Mouse (Mus musculus): ENCODE data around the gene Arfgap3.
A peak's percentile ranks its signal among the peaks of the same experiment; 100 is the strongest.
"Not testable (repeated sequence)": the region's sequence is repeated elsewhere in the genome, so short reads cannot be mapped to it uniquely, and the experiment has no call there.

Gene Arfgap3

DNA sequence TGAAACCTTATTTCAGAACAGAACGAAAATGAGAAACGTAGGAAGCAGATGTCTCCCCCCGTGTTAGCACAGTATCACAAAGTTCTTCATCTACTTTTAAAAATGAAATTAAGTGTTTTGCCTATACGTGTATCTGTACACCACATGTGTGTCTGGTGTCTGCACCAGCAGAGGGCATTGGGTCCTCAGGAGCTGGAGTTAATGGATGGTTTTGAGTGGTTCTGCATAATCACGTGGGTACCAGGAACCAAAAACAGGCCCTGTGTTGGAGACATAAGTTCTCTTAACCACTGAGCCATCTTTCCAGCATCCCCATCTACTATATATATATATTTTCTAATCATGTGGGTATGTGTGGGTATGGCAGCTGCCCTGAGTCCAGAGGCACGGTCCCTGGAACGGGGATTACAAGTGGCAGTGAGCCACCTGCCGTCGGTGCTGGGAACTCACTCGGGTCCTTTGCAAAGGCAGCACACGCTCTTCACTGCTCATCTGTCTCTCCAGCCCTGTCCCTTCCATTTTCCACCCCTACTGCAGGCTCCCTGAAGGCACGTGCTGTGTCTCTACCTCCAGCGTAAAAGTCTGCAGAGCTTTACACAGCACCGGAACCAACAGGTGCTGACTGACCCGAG, 4.0 kb downstream of the Arfgap3 start:
- DNase-seq (ENCODE audit: low read depth), result no peak

DNA sequence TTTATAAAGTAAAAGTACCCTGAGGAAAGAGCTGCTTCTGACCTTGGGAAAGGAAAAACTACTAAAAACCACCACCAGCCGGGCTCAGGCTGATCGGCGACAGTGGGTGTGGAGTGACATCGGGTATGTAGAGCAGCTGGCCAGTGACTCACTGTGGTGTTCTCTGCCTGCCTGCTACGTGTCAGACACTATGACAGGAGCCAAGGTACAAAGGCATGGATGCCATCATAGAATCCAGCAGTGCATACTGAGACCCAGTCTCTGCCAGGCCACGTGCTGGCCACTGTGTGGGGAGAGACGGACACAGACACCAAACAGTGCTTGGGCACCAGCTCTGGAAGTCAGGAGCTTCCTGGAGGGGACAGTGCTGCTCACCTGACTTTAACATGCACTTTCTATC, 5.1 kb downstream of the Arfgap3 start:
- DNase-seq (ENCODE audit: low read depth), result no peak

DNA sequence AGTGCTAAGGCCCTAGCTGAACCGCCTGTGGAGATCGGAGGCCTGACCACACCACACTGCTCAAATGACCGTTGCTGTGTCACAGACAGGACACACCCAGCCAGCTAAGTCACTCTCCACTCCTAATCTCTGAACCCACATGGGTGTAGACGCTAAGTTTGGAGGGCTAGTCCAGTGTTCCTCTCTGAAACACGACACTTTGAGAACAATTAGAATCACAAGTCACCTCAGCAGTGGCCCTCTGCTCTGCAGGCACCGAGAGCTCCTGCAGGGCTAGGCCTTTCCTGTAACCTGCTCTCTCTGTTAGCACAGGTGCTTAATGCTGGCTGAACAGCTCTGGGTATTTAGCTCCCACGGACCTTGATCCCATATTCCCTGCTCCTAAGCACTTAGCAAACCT, 5.9 kb downstream of the Arfgap3 start:
- no peak for DNase-seq (ENCODE audit: low read depth)

DNA sequence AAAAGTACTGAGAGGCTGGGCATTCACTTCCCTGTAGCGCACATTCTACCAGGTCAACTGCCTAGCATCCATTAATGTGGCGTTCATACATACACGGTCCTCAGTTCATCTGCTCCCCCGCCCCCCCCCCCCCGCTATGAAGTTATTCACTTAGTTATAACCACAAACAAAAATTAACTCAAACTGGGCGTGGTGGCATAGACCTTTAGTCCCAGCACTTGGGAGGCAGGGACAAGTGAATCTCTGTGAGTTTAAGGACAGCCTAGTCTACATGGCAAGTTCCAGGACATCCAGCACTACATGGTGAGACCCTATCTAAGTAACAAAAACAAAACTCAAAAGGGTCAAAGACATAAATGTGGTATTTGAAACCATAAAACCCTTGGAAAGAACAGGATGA, 11.1 kb downstream of the Arfgap3 start:
- no peak for DNase-seq (ENCODE audit: low read depth)

DNA sequence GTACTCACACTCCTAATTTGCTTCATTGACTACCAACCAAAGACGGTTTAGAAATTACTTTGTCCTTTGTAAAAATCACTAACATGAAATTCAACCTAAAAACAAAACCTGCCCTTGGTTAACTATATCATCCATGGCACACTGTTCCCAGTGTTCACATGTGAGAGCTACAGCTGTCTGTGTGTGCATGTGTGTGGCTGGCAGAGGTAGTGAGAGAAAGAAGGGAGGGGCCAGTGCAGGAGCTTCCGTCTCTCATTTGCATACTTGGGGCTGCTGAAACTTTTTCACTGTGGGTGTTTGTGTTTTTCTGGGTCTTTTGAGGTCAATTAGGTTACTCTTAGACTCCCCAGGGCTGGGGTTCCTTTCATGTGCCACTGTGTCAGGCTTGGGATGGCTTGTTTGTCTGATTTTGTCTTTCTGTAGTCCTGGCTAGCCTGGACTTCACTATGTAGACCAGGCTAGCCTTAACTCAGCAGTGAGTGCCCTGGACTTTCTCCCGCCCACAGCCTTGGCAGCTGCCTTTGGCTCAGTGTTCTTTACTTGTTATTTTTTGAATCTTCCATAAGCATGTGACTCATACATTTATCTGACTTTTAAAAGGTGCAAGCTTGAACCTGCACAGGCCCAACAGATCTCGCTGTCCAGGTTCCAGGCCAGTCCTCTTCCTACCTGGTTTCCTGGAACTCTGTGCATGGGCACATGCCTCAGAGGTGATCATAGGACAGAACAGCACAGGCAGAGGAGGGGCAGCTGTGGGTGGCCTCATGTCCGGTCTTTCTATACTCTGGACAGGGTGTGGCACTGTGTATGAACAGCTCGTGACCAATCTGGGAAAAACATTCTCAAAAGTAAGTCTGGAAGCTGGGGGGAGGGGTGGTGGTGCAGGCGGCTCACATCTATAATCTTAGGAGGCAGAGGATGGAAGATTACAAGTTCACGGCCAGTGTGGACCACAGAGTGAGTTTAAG, 11.9 kb downstream of the Arfgap3 start:
- no peak for DNase-seq (ENCODE audit: low read depth)

DNA sequence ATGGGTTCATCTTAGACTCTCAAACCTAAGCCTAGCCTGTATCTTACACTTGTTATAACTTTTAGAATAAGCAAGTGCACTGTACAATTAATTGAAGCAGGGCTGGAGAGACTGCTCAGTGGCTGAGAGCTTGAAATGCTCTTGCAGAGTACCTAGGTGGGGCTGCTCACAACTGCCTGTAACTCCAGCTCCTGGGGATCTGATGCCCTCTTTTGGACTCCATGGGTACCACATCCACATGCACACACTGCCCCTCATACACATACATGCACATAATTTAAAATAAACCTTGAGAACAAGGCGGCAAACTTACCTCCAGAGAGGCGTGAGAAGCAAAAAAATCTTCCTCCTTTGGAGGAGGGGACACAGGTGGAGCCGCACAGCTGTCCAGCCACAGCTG, 17.7 kb downstream of the Arfgap3 start:
- no peak for DNase-seq (ENCODE audit: low read depth)

DNA sequence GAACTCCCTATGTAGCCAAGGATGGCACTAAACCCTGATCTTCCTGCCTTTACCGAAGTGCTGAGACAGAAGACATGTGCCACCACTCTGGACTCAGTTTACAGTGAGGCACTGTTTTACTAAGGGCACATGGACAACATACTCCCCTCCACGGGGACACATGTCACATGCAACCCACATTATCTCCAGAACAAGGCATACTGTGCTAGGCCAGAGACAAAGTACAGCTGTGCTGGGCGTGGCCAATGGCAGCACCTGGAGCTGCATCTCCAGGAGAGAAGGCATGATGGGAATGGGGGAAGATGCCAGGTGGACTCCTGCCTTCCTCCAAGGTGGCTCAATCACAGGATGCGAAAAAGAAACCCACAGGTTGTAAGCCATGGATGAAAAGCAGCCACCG, 21.1 kb downstream of the Arfgap3 start:
- DNase-seq (ENCODE audit: low read depth), result no peak

DNA sequence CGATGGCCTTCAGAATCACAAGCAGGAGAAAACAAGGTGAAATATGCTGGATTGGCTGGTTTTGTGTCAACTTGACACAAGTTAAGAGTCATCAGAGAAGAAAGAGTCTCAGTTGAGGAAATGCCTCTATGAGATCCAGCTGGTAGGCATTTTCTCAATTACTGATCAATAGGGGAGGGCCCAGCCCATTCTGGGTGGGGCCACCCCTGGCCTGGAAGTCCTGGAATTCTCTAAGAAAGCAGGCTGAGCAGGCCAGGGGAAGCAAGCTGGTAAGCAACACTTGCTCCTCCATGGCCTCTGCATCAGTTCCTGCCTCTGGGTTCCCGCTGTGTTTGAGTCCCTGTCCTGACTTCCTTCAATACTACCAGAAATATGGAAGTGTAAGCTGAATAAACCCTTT, 27.0 kb downstream of the Arfgap3 start:
- no peak for DNase-seq (ENCODE audit: low read depth)

DNA sequence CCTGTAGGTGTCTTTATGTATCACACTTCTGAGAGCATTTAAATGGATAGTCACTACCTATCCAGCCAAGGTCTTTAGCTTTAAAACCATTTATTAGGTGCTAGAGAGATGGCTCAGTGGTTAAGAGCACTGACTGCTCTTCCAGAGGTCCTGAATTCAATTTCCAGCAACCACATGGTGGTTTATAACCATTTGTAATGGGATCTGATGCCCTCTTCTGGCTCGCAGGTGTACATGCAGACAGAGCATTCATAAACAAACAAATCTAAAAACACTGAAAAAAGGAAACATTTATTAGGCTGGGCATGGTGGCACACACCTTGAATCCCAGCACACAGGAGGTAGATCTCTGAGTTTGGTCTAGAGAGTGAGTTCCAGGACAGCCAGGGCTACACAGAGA, 35.1 kb downstream of the Arfgap3 start:
- DNase-seq (ENCODE audit: low read depth), result no peak

DNA sequence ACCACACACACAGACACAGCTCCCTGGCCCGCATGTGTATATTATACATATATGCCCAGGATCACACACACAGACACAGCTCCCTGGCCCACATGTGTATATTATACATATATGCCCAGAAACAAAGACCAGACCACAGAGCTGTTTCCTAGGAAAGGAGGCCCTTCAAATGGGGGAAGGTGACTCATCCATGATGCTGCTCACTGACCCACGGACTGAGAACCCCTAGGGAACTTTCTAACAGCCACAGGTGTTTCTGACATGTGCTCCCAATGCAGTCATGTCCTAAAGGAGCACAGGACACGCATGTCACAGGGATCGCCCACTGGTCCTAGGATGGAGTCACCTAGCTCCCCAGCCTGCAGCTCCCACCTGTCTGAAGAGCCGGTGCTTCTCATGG, 40.2 kb downstream of the Arfgap3 start:
- DNase-seq (ENCODE audit: low read depth), result no peak

DNA sequence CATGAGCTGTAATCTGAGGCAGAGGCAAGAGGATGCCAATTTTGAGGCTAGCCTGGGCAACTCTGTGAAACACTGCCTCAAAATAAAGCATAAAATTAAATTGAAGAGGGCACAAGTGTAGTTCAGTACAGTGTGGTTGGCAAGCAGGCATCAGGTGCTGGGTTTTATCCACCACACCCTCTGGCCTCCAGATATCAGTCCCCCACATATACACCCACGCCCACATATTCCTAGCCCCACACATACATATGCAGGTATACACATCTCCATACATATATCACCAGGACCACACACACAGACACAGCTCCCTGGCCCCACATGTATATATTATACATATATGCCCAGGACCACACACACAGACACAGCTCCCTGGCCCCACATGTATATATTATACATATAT, 41.3 kb downstream of the Arfgap3 start:
- DNase-seq (ENCODE audit: low read depth), result not testable (repeated sequence)

DNA sequence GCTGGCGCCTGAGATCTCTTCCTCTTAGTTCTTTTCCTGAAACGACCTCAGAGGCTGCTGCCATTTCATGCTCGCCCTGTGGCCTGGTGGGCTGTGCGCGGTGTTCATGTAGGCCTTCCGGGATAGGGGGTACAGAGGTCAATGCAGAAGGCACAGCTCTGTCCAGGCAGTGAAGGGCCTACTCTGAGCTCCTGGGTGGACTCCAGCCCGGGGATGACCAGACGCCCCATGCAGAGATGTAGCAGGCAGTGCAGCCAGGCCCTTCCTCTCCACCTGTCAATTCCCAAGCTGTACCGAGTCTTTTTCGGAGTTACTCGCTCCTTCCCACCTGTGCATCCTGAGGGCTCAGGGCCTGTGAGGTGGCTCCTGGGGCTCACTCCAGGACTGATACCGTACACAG, 43.9 kb downstream of the Arfgap3 start:
- DNase-seq (ENCODE audit: low read depth), result no peak

DNA sequence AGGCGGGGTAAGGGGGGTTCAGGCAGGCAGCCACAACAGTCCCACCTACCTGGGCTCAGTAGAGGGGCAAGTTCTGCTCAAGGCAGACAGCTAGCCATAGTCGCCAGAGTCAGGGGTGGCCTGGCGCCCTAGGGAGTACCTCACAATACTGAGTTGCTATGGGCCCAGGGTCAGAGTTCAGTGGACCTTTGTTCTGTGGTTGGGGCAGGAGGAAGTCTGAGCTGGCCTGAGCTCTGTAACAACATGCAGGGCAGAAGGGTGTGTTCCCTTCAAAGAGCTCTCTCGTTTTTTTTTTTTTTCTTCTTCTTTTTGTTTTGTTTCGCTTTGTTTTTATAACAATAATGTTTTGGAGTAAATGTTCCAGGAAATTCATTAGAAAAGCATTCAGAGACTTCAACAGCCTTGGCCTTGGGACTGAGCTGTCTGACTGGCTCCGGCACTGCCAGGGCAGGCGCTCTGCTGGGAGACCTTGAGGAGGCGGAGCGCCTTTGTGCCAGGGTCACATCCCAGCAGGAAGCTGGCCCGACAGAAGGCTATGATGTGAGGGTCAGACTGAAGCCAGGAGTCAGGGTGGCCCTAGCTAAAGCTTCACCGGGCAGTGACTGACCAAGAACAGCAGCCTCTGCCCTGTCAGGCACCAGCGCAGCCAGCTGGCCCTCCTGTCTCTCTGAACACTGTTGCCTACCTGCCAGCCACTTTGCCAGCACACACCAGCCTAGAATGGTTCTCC, 44.7 kb downstream of the Arfgap3 start:
- DNase-seq (ENCODE audit: low read depth), result no peak

DNA sequence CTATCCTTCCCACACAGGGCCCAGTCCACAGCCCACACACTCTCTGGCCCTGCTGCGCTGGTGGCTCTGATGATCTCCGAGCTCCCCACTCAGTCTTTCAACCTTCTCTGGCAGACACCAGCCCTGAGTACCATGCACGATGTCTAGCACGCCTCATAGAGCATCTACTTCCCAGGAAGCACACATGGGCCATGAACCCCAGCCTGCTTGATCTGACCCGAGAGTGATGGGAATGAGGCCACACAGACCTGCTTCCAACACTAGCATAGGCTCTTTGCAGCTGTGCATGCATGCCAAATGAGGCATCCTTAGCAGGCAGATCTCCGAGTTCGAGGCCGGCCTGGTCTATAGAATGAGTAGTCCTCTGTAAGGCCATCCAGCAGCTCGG, 45.2 kb downstream of the Arfgap3 start:
- DNase-seq (ENCODE audit: low read depth), result no peak

DNA sequence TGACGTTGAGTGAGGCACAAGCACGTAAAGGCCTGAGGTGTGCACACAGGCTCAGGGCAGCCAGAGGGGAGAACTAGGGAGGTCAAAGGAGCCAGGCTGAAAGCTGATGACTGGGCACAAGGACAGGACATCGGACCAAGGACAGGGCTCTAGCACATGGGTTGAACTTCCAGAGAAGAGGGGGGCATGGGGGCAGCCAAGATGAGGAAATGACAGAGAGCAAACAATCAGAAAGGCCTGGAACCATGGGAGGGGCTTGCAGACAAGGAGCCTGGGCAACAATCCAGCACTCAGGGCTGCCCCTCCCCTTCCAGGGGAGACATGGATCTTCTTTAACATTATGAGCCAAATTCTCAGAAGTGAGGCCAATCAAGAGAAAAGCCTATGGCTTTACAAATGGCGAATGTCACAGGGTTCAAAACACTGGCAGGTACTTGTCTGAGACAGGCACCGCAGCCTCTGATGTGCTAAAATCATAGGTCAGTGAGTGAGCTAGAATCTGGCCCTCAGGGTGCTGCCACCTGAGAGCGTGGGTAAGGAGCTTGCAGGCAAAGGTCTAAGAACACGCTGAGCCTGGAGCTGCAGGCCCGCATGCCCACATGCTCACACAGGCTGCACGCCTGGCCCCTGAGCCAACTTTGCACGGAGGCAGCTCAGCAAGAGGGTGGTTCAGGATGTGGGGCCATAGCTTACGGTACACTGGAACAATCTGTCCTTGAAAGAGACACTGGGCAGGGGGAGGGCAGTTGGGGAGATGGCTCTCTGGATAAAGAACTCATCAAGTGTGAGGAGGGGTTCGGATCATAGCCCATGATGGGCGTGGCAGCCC, 46.2 kb downstream of the Arfgap3 start:
- DNase-seq (ENCODE audit: low read depth), result no peak

DNA sequence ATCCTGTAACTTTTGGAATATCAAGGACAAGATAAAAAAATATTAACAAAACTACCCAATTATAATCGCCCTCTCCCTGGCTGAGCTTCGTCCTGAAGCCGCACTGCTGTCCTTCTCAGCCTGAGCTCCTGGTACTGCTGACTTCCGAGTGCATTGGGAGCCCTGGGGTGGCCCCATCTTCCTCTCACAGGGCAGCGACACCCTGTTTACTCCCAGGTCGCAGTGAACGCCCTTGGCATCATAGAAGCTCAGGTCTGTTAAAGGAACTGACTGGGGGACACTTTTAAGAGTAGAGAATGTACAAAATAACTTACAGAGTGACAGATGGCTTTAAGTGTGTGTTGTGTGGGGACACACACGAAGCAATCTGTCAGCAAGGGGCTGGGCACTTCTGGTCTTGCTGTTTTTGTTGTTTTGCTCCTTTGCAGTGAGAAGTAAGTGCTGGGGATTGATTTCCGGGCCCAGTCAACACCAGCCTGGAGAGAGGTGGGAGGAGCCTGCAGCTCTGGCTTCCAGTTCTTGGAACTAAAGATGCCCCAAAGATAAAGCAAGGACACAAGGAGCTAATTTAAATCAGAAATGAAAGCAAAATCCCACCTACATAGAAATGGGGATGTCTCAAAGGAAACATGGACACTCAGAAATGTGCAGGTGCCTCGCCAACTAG, 50.0 kb downstream of the Arfgap3 start:
- no peak for DNase-seq (ENCODE audit: low read depth)

DNA sequence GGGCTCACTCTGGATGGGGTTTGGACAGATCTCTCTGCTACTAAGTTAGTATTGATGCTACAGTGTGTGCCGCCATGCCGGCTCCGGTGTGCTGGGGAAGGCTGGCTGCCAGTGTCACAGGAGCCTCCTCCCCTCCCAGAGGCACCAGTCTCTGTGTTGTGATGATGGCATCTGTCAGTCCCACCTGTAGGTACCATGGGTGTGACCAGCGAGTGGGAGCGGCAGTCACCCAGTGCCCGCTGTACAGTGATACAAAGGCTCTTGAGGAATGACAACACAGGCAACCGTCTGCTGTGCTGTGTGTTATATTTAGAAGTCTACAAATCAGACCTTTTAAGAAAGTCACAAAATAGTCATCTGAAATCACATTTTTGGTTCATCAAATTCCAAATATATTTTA, 50.6 kb downstream of the Arfgap3 start:
- DNase-seq (ENCODE audit: low read depth), result no peak

DNA sequence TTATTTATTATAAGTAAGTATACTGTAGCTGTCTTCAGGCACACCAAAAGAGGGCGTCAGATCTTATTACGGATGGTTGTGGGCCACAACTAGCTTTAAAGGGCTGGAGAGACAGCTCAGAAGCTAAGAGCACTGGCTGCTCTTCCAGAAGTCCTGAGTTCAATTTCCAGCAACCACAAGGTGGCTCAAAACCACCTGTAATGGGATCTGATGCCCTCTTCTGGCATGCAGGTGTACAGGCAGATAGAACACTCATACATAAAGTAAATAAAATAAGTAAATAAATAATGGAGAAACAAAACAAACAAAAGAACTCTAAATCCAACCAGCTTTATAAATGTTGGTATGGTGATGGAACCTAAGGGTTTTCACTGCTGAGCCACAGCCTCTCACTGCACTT, 51.2 kb downstream of the Arfgap3 start:
- no peak for DNase-seq (ENCODE audit: low read depth)

DNA sequence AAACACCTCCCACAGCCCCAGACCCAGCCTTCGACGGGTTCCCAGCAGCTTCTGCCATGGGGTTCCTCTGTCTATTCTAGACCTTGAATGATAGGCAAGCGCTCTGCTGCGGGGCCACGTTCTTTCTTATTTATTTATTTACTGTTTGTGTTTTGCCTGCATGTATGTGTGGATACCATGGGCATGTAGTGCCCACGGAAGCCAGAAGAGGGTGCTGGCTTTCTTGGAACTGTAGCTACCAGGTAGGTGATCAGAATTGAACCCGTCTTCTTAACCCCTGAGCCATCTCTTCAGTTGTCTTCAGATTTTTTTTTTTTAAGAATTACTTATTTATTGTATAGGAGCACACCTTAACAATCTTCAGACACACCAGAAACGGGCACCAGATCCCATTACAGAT, 51.7 kb downstream of the Arfgap3 start:
- DNase-seq (ENCODE audit: low read depth), result peak; percentile 20

DNA sequence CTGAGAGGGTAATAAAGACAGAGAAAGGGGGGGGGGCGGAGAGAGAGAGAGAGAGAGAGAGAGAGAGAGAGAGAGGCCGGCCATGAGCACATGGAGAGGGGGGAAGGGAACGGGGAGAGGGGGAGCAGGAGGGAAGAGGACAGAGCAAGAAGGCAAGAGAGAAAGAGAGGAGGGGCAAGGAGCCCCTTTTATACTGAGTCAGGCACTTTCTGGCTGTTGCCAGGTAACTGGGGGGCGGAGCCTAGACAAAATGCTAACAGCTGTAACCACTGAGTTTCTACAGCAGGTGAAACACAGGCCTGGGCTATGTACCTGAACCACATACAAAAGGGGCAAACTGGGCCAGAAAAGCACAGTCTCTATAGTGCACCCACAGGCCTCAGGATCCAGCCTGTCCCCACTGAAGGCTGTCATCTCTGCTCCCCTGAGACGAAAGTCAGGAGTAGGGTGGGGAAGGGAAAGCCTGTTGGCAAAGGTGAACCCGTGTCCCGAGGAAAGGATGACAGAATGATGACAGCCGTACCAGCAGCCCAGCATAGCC, 53.2 kb downstream of the Arfgap3 start:
- DNase-seq (ENCODE audit: low read depth), result no peak

DNA sequence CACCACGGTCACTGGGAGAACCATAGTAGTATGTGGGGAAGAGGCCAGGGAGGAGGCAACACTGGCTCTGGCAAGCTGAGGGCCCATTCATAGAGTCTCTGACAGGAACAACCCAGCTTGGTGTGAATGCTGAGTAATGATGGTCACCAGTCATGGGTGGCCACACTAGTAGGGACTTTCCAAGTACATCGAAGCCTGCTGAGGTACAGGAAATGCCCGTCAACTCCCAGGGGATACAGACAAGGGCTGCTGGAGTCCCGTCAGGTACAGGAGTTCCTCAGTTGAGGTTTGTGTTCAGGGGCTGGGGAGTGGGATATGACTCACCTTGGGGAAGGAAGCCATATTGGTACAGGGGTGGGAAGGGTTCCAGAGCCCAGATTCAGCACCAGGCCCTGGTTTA, 54.0 kb downstream of the Arfgap3 start:
- DNase-seq (ENCODE audit: low read depth), result no peak
